Mouse (Mus musculus): ENCODE results near the gene Zfp385a. TPM values are rescaled to one million over a fixed set of nuclear protein-coding genes. Genes with fewer than 3 reads are reported as not detected.
A peak's percentile ranks its signal among the peaks of the same experiment; 100 is the strongest.
"Not testable (repeated sequence)": the region's sequence is repeated elsewhere in the genome, so short reads cannot be mapped to it uniquely, and the experiment has no call there.

The Zfp385a gene
- polyA plus RNA-seq, 1 experiment from 2014 or later = 11.2 TPM

GRCm38 (mm10) chr15:103284066-103284465 lies 55.8 kb downstream of the Zfp385a start:
- Histone ChIP-seq H3K36me3 (peaks cover 14% of the 10 kb centered on the region; the same call in 1 of the 2 replicates), H3K9ac (replicated peaks) (no peak overlapping the region), H3K27ac (no peak overlapping the region), H3K4me3 (replicated peaks) (no peak overlapping the region), H3K4me2 (no peak overlapping the region), H3K9me3 (no peaks in the 10 kb centered on the region), H3K27me3 (no peaks in the 10 kb centered on the region), H3K4me1 (replicated peaks) (peaks cover 42% of the 10 kb centered on the region)
- no peak for ATAC-seq (ENCODE audit: insufficient number of reproducible peaks, insufficient read depth, low FRiP score, low TSS enrichment, low read depth)
- WGBS = 58% methylated on average over 3 of the region's 3 CpGs

GRCm38 (mm10) chr15:103281465-103282205 lies 58.3 kb downstream of the Zfp385a start:
- peaks cover 48% of the 10 kb centered on the region for H3K4me1 ChIP-seq (replicated peaks)
- H3K4me2 ChIP-seq = no peak overlapping the region
- 0 out of 2 replicates have a peak, but pooled peaks cover 4% of the 10 kb centered on the region for H3K36me3 ChIP-seq
- H3K4me3 ChIP-seq (replicated peaks) = no peak overlapping the region
- no peak overlapping the region for H3K9ac ChIP-seq (replicated peaks)
- no peak overlapping the region for H3K27ac ChIP-seq
- H3K27me3 ChIP-seq = no peaks in the 10 kb centered on the region
- H3K9me3 ChIP-seq = no peaks in the 10 kb centered on the region
- 96% methylated on average over 3 of the region's 3 CpGs for WGBS
- ATAC-seq (ENCODE audit: insufficient number of reproducible peaks, insufficient read depth, low FRiP score, low TSS enrichment, low read depth) = no peak

- Histone ChIP-seq H3K4me1 (replicated peaks) (peaks cover 47% of the 10 kb centered on the region), H3K27ac (no peak overlapping the region), H3K27me3 (no peaks in the 10 kb centered on the region), H3K9me3 (no peaks in the 10 kb centered on the region), H3K4me2 (no peak overlapping the region), H3K9ac (replicated peaks) (no peak overlapping the region), H3K4me3 (replicated peaks) (no peak overlapping the region), H3K36me3 (0 out of 2 replicates have a peak, but pooled peaks cover 4% of the 10 kb centered on the region)
- WGBS = 52% methylated on average over 3 of the region's 3 CpGs
- no peak for ATAC-seq (ENCODE audit: insufficient number of reproducible peaks, insufficient read depth, low FRiP score, low TSS enrichment, low read depth)
Measured at GRCm38 (mm10) chr15:103280817-103281464, 59.0 kb downstream of the Zfp385a start.

GRCm38 (mm10) chr15:103279750-103280149 lies 60.1 kb downstream of the Zfp385a start:
- Histone ChIP-seq H3K27ac (no peak overlapping the region), H3K4me3 (replicated peaks) (no peak overlapping the region), H3K4me1 (replicated peaks) (peaks cover 35% of the 10 kb centered on the region), H3K9me3 (no peaks in the 10 kb centered on the region), H3K4me2 (no peak overlapping the region), H3K27me3 (no peaks in the 10 kb centered on the region), H3K9ac (replicated peaks) (no peak overlapping the region), H3K36me3 (0 out of 2 replicates have a peak, but pooled peaks cover 4% of the 10 kb centered on the region)
- ATAC-seq (ENCODE audit: insufficient number of reproducible peaks, insufficient read depth, low FRiP score, low TSS enrichment, low read depth) = no peak
- WGBS = 71% methylated on average over 3 of the region's 3 CpGs

GRCm38 (mm10) chr15:103277949-103278348 lies 61.9 kb downstream of the Zfp385a start:
- H3K36me3 ChIP-seq = 0 out of 2 replicates have a peak, but pooled peaks cover 1% of the 10 kb centered on the region
- 34% methylated on average over 7 of the region's 7 CpGs for WGBS
- no peak overlapping the region for H3K4me2 ChIP-seq
- no peak for ATAC-seq (ENCODE audit: insufficient number of reproducible peaks, insufficient read depth, low FRiP score, low TSS enrichment, low read depth)
- H3K4me1 ChIP-seq (replicated peaks) = peaks cover 40% of the 10 kb centered on the region
- 0 out of 2 replicates have a peak overlapping the region, but pooled peaks have one; percentile 12 for H3K9ac ChIP-seq (replicated peaks)
- peak overlapping the region; percentile 62 for H3K27ac ChIP-seq
- H3K27me3 ChIP-seq = no peaks in the 10 kb centered on the region
- H3K4me3 ChIP-seq (replicated peaks) = no peak overlapping the region
- no peaks in the 10 kb centered on the region for H3K9me3 ChIP-seq

GRCm38 (mm10) chr15:103275943-103276342 lies 64.0 kb downstream of the Zfp385a start:
- H3K4me2 ChIP-seq; ATAC-seq (ENCODE audit: insufficient number of reproducible peaks, insufficient read depth, low FRiP score, low TSS enrichment, low read depth): not testable (repeated sequence)
- H3K4me1 ChIP-seq (replicated peaks) = peaks cover 38% of the 10 kb centered on the region

GRCm38 (mm10) chr15:103272419-103273279 lies 67.2 kb downstream of the Zfp385a start, which contains the start of gene Copz1:
Gene Copz1, plus strand, starts transcription at chr15:103272714.
- Histone ChIP-seq H3K9ac (replicated peaks) (peak within 1 kb of the TSS; percentile 79), H3K4me2 (peak within 1 kb of the TSS; percentile 72), H3K4me1 (replicated peaks) (peaks cover 20% of the 10 kb centered on the region), H3K27me3 (no peaks in the 10 kb centered on the region), H3K4me3 (replicated peaks) (peak within 1 kb of the TSS; percentile 72), H3K9me3 (no peaks in the 10 kb centered on the region), H3K36me3 (no peaks in the 10 kb centered on the region), H3K27ac (peak within 1 kb of the TSS; percentile 25; the same call in 1 of the 2 replicates)
- ATAC-seq (ENCODE audit: insufficient number of reproducible peaks, insufficient read depth, low FRiP score, low TSS enrichment, low read depth) = peak; percentile 98
- under 1% methylated on average over 38 of the region's 38 CpGs for WGBS

More at GRCm38 (mm10) chr15:103275943-103276342, 64.0 kb downstream of the Zfp385a start:
- not testable (repeated sequence) for H3K27ac ChIP-seq; H3K9ac ChIP-seq (replicated peaks); H3K9me3 ChIP-seq; H3K36me3 ChIP-seq; H3K4me3 ChIP-seq (replicated peaks); H3K27me3 ChIP-seq
- WGBS = 95% methylated on average over 3 of the region's 3 CpGs

GRCm38 (mm10) chr15:103268903-103269302 lies 71.0 kb downstream of the Zfp385a start:
- Histone ChIP-seq H3K9ac (replicated peaks) (0 out of 2 replicates have a peak overlapping the region, but pooled peaks have one; percentile 27), H3K4me1 (replicated peaks) (peaks cover 4% of the 10 kb centered on the region), H3K4me2 (no peak overlapping the region), H3K4me3 (replicated peaks) (no peak overlapping the region), H3K27me3 (no peaks in the 10 kb centered on the region), H3K9me3 (no peaks in the 10 kb centered on the region), H3K36me3 (no peaks in the 10 kb centered on the region), H3K27ac (no peak overlapping the region)
- 88% methylated on average over 4 of the region's 4 CpGs for WGBS
- no peak for ATAC-seq (ENCODE audit: insufficient number of reproducible peaks, insufficient read depth, low FRiP score, low TSS enrichment, low read depth)

- H3K9ac ChIP-seq (replicated peaks) = no peak overlapping the region
- no peaks in the 10 kb centered on the region for H3K4me1 ChIP-seq (replicated peaks)
- H3K27me3 ChIP-seq = no peaks in the 10 kb centered on the region
- ATAC-seq (ENCODE audit: insufficient number of reproducible peaks, insufficient read depth, low FRiP score, low TSS enrichment, low read depth) = no peak
- H3K9me3 ChIP-seq = no peaks in the 10 kb centered on the region
- H3K27ac ChIP-seq = no peak overlapping the region
- H3K36me3 ChIP-seq = no peaks in the 10 kb centered on the region
- H3K4me3 ChIP-seq (replicated peaks) = no peak overlapping the region
- H3K4me2 ChIP-seq = no peak overlapping the region
- 86% methylated on average over 2 of the region's 2 CpGs for WGBS
Measured at GRCm38 (mm10) chr15:103264794-103265193, 75.1 kb downstream of the Zfp385a start.
